Mouse (Mus musculus) hindbrain, postnatal 0 days (tissue): ENCODE results near the gene Cdc42ep2. TPM values are rescaled to one million over a fixed set of nuclear protein-coding genes. Genes with fewer than 3 reads are reported as not detected.
A peak's percentile ranks its signal among the peaks of the same experiment; 100 is the strongest.

ENCODE experiments used
- ATAC-seq: fragments of 200-750 bp; cut with Nextera tagmentation; 2 replicates; pipeline ENCODE4 v1.8.0; 2017; ENCODE audit warnings: mild to moderate bottlenecking, moderate TSS enrichment, moderate library complexity
- DNase-seq: peaks from one replicate; pipeline ENCODE4 v3.0.0-alpha.2; 2015; ENCODE audit warnings: low spot score
- H3K27ac ChIP-seq: fragments of 300-500 bp; sonication (generic); 2 replicates; pipeline ENCODE4 v1.5.1; 2014; ENCODE audit warnings: mild to moderate bottlenecking
- H3K27me3 ChIP-seq: fragments of 300-500 bp; sonication (generic); 2 replicates; pipeline ENCODE4 v1.6.1; 2014; ENCODE audit warnings: low read length, mixed read lengths; ENCODE audit not compliant: insufficient read depth
- H3K36me3 ChIP-seq: fragments of 300-500 bp; sonication (generic); 2 replicates; pipeline ENCODE4 v1.6.1; 2014; ENCODE audit warnings: low read length, mixed read lengths; ENCODE audit not compliant: insufficient read depth
- H3K4me1 ChIP-seq: fragments of 300-500 bp; sonication (generic); 2 replicates; pipeline ENCODE4 v1.6.1; 2014; ENCODE audit warnings: antibody characterized with exemption, low read length, mixed read lengths; ENCODE audit not compliant: insufficient read depth
- H3K4me2 ChIP-seq: fragments of 300-500 bp; sonication (generic); 2 replicates; pipeline ENCODE4 v1.6.1; 2014; ENCODE audit warnings: low read depth, mild to moderate bottlenecking, low read length, moderate library complexity, mixed read lengths
- H3K4me3 ChIP-seq: fragments of 300-500 bp; sonication (generic); 2 replicates; pipeline ENCODE4 v1.5.1; 2014; ENCODE audit warnings: low read length
- H3K9ac ChIP-seq: fragments of 300-500 bp; sonication (generic); replicated peaks from 2 replicates; pipeline ENCODE4 v1.6.1; 2014; ENCODE audit warnings: mild to moderate bottlenecking, low read length, moderate library complexity, mixed read lengths
- H3K9me3 ChIP-seq: fragments of 300-500 bp; sonication (generic); 2 replicates; pipeline ENCODE4 v1.6.1; 2016; ENCODE audit warnings: low read length, mixed read lengths
- CTCF ChIP-seq: IDR thresholded peaks from 2 replicates; pipeline ENCODE4 v1.5.1; 2016; ENCODE audit warnings: antibody characterized with exemption, control low read depth, low read depth
- WGBS: fragments of 180-500 bp; shearing (Covaris S2); extraction: QIAGEN DNeasy Blood & Tissue Kit; methylation state at CpG from one replicate; pipeline ENCODE4 v1.1.7; 2014; 5-methylcytosine and 5-hydroxymethylcytosine counted together
- polyA plus RNA-seq: library from polyadenylated mRNA; unstranded; fragments of >200 nt; fragmentation: Nextera tagmentation; extraction: Ambion mirVana; gene quantifications from 2 replicates; pipeline ENCODE4 v1.2.1, GENCODE M21; 2015
- total RNA-seq: library from RNA; depleted of rRNA; stranded (reverse); fragments of >200 nt; gene quantifications from 2 replicates; pipeline ENCODE4 v1.2.3, GENCODE M21; 2014; rRNA removed

The Cdc42ep2 gene
- total RNA-seq (22.0 and 28.0 TPM in 2 replicates), polyA plus RNA-seq (17.4 and 18.0 TPM in 2 replicates)

DNA sequence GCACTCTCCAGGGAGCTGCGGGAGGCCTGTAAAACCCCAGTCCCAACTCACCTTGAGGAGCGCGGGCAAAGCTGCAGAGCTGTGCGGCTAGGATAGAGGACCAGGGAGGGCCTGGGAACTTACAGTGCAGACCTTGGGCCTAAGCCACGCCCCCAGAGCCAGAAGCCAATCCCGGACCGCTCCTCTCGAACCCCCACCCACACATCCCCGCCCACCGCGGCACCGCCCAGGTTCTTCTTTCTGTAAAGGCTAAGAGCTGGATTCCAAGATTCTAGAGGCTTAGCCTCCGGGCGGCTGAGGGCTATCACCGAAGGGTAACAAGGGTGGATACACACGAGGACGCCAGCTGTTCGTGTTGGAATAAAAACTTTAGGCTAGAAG, at the start of gene Cdc42ep2:
TSS of gene Cdc42ep2 (minus strand) at position 104 of the 381 bp plus-strand sequence.
- peak within 1 kb of the TSS; percentile 66 for H3K4me3 ChIP-seq
- peak within 1 kb of the TSS; percentile 92 for H3K4me2 ChIP-seq
- ATAC-seq (peak; percentile 94), DNase-seq (peak; percentile 96)
- under 1% methylated on average over 18 of the region's 18 CpGs for WGBS
- H3K27ac ChIP-seq: peak within 1 kb of the TSS; percentile 82
- peak within 1 kb of the TSS; percentile 66 for H3K9ac ChIP-seq
- no peaks in the 10 kb centered on the region for H3K9me3 ChIP-seq
- H3K36me3 ChIP-seq: no peaks in the 10 kb centered on the region
- H3K4me1 ChIP-seq: no peaks in the 10 kb centered on the region
- no peak for TF ChIP-seq CTCF
- no peaks in the 10 kb centered on the region for H3K27me3 ChIP-seq

GRCm38 (mm10) chr19:5967664-5968063, 43.0 kb upstream of the Cdc42ep2 start:
- ATAC-seq (no peak), DNase-seq (no peak)
- Histone ChIP-seq H3K9me3 (no peaks in the 10 kb centered on the region), H3K4me2 (no peak overlapping the region), H3K36me3 (no peaks in the 10 kb centered on the region), H3K4me1 (peaks cover 3% of the 10 kb centered on the region; the same call in 1 of the 2 replicates), H3K27ac (no peak overlapping the region), H3K27me3 (0 out of 2 replicates have a peak, but pooled peaks cover 3% of the 10 kb centered on the region), H3K9ac (no peak overlapping the region), H3K4me3 (no peak overlapping the region)
- no peak for TF ChIP-seq CTCF
- WGBS: 90% methylated on average over 10 of the region's 10 CpGs

GRCm38 (mm10) chr19:5966786-5967185, 42.2 kb upstream of the Cdc42ep2 start:
- H3K27ac ChIP-seq: no peak overlapping the region
- H3K9ac ChIP-seq: no peak overlapping the region
- no peaks in the 10 kb centered on the region for H3K9me3 ChIP-seq
- ATAC-seq (no peak), DNase-seq (no peak)
- WGBS: 64% methylated on average over 6 of the region's 6 CpGs
- H3K27me3 ChIP-seq: 0 out of 2 replicates have a peak, but pooled peaks cover 3% of the 10 kb centered on the region
- H3K4me3 ChIP-seq: no peak overlapping the region
- H3K4me1 ChIP-seq: peaks cover 3% of the 10 kb centered on the region; the same call in 1 of the 2 replicates
- TF ChIP-seq CTCF: no peak
- H3K36me3 ChIP-seq: no peaks in the 10 kb centered on the region
- no peak overlapping the region for H3K4me2 ChIP-seq

- Histone ChIP-seq H3K4me1 (peaks cover 3% of the 10 kb centered on the region; the same call in 1 of the 2 replicates), H3K4me2 (no peak overlapping the region), H3K9me3 (no peaks in the 10 kb centered on the region), H3K36me3 (no peaks in the 10 kb centered on the region), H3K9ac (no peak overlapping the region), H3K4me3 (no peak overlapping the region), H3K27ac (no peak overlapping the region), H3K27me3 (0 out of 2 replicates have a peak, but pooled peaks cover 3% of the 10 kb centered on the region)
- ATAC-seq (no peak), DNase-seq (no peak)
- WGBS: 94% methylated on average over 2 of the region's 2 CpGs
- TF ChIP-seq CTCF: no peak
Observed at GRCm38 (mm10) chr19:5965910-5966309, 41.3 kb upstream of the Cdc42ep2 start.

DNA sequence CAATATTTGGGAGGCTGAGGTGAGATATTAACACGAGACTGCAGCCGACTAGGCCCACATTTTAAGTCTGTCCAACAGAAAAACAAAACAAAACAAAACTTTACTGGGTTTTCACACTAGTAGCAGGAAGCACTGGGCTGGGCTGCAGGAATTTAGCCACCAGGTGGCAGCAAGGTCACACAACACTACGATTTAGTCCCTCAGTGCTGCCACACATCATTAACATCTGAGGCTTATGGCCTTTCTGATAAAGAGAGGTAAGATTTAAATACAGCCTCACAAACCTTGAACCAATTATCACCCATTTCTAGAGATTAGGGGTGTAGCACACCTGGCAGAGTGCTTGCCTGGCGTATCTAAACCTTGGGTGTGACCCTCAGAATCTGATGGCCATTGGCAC, 40.7 kb upstream of the Cdc42ep2 start:
- peak; percentile 53; the same call in 1 of the 2 replicates for ATAC-seq
- 11% methylated on average over 4 of the region's 4 CpGs for WGBS
- Histone ChIP-seq H3K9ac (no peak overlapping the region), H3K4me1 (peaks cover 3% of the 10 kb centered on the region; the same call in 1 of the 2 replicates), H3K9me3 (no peaks in the 10 kb centered on the region), H3K27me3 (0 out of 2 replicates have a peak, but pooled peaks cover 3% of the 10 kb centered on the region), H3K4me2 (no peak overlapping the region), H3K36me3 (no peaks in the 10 kb centered on the region), H3K27ac (no peak overlapping the region), H3K4me3 (no peak overlapping the region)
- DNase-seq: peak; percentile 90
- peak; percentile 93 for TF ChIP-seq CTCF

DNA sequence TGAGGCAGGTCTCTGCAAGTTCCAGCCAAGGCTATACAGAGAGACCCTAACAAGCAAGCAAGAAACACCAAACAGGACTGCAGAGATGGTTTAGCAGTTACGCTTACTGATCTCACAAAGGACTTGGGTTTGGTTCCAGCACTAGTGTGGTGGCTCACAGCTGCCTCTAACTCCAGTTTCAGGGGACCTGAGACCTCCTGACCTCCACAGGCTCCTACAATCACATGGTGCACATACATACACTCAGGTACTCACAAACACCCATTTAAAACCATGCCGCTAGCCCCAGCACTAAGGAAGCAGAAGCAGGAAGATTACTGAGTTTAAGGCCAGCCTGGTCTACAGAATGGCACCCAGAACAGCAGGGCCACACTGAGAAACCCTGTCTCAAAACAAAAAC, 40.2 kb upstream of the Cdc42ep2 start:
- Histone ChIP-seq H3K36me3 (no peaks in the 10 kb centered on the region), H3K4me2 (peak overlapping the region; percentile 94), H3K4me3 (peak overlapping the region; percentile 74)

More for the DNA sequence above, 40.2 kb upstream of the Cdc42ep2 start:
- DNase-seq: no peak
- Histone ChIP-seq H3K9me3 (no peaks in the 10 kb centered on the region), H3K27me3 (0 out of 2 replicates have a peak, but pooled peaks cover 3% of the 10 kb centered on the region), H3K4me1 (peaks cover 3% of the 10 kb centered on the region; the same call in 1 of the 2 replicates), H3K9ac (0 out of 2 replicates have a peak overlapping the region, but pooled peaks have one; percentile 60), H3K27ac (peak overlapping the region; percentile 56; the same call in 1 of the 2 replicates)
- 88% methylated on average over 2 of the region's 2 CpGs for WGBS
- no peak for TF ChIP-seq CTCF
- ATAC-seq: no peak
